Mouse (Mus musculus): ENCODE results near the gene Gldc.

GRCm38 (mm10) chr19:30091644-30092295 is 83.5 kb downstream of the Gldc start:
- TF ChIP-seq CTCF (IDR thresholded peaks at IDR 0.05; ENCODE audit: extremely low read depth, insufficient read depth, insufficient read length, insufficient replicate concordance) (no peak), POLR2A (IDR thresholded peaks at IDR 0.05; ENCODE audit: low read depth, low read length) (no peak)

Measured in spleen, adult 2 months (tissue).